Mouse (Mus musculus): Measurements from ENCODE around the gene Ugt1a2. TPM values are rescaled to one million over a fixed set of nuclear protein-coding genes. Genes with fewer than 3 reads are reported as not detected.

Ugt1a2 gene
- total RNA-seq, 1 experiment: not detected

- H3K4me1 ChIP-seq (ENCODE audit: control insufficient read depth in 2 of 2, insufficient read depth in 2 of 2, low read length in 2 of 2, poor library complexity in 1 of 2): no peaks in the 10 kb centered on the region
- no peaks in the 10 kb centered on the region for H3K36me3 ChIP-seq (ENCODE audit: control insufficient read depth, insufficient read depth, low read length, poor library complexity, severe bottlenecking)
- H3K9me3 ChIP-seq (ENCODE audit: control insufficient read depth, insufficient read depth, low read depth, low read length): no peaks in the 10 kb centered on the region
- H3K9ac ChIP-seq (ENCODE audit: insufficient read depth, low read depth, low read length, poor library complexity, severe bottlenecking): no peak overlapping the region
- H3K27ac ChIP-seq (ENCODE audit: insufficient read depth, low read depth, low read length, poor library complexity, severe bottlenecking): no peak overlapping the region
- no peak for TF ChIP-seq HCFC1 (IDR thresholded peaks at IDR 0.05; ENCODE audit: borderline replicate concordance, insufficient read depth, low read length)
- no peak for TF ChIP-seq CHD2 (IDR thresholded peaks at IDR 0.05; ENCODE audit: low read depth, low read length)
- no peak for TF ChIP-seq MAFK (IDR thresholded peaks at IDR 0.05; ENCODE audit: insufficient read depth, low read depth, low read length)
- no peak for TF ChIP-seq ZNF384 (IDR thresholded peaks at IDR 0.05; ENCODE audit: low read depth, low read length)
- TF ChIP-seq ZC3H11A (IDR thresholded peaks at IDR 0.05; ENCODE audit: borderline replicate concordance, low read depth, low read length): no peak
- in situ Hi-C loops (cut with MboI; ENCODE audit: low sequenced_read_pairs in 2 of 2, unreplicated experiment in 2 of 2): no loop called here
- no peak for DNase-seq (ENCODE audit: low read depth, low spot score)
- no peak overlapping the region for H3K4me3 ChIP-seq (ENCODE audit: insufficient read depth in 1 of 2, low read depth in 1 of 2, low read length in 2 of 2, poor library complexity in 1 of 2, severe bottlenecking in 1 of 2)
Observed at GRCm38 (mm10) chr1:88229986-88230385, 29.6 kb downstream of the Ugt1a2 start.

- no peak for TF ChIP-seq MAFK (IDR thresholded peaks at IDR 0.05; ENCODE audit: insufficient read depth, low read depth, low read length)
- TF ChIP-seq HCFC1 (IDR thresholded peaks at IDR 0.05; ENCODE audit: borderline replicate concordance, insufficient read depth, low read length): no peak
- TF ChIP-seq CHD2 (IDR thresholded peaks at IDR 0.05; ENCODE audit: low read depth, low read length): no peak
- TF ChIP-seq ZNF384 (IDR thresholded peaks at IDR 0.05; ENCODE audit: low read depth, low read length): no peak
- no peak for TF ChIP-seq ZC3H11A (IDR thresholded peaks at IDR 0.05; ENCODE audit: borderline replicate concordance, low read depth, low read length)
- no peaks in the 10 kb centered on the region for H3K4me1 ChIP-seq (ENCODE audit: control insufficient read depth in 2 of 2, insufficient read depth in 2 of 2, low read length in 2 of 2, poor library complexity in 1 of 2)
- in situ Hi-C loops (cut with MboI; ENCODE audit: low sequenced_read_pairs in 2 of 2, unreplicated experiment in 2 of 2): no loop called here
- H3K36me3 ChIP-seq (ENCODE audit: control insufficient read depth, insufficient read depth, low read length, poor library complexity, severe bottlenecking): no peaks in the 10 kb centered on the region
- no peak overlapping the region for H3K9ac ChIP-seq (ENCODE audit: insufficient read depth, low read depth, low read length, poor library complexity, severe bottlenecking)
- no peaks in the 10 kb centered on the region for H3K9me3 ChIP-seq (ENCODE audit: control insufficient read depth, insufficient read depth, low read depth, low read length)
- no peak overlapping the region for H3K27ac ChIP-seq (ENCODE audit: insufficient read depth, low read depth, low read length, poor library complexity, severe bottlenecking)
- no peak overlapping the region for H3K4me3 ChIP-seq (ENCODE audit: insufficient read depth in 1 of 2, low read depth in 1 of 2, low read length in 2 of 2, poor library complexity in 1 of 2, severe bottlenecking in 1 of 2)
- no peak for DNase-seq (ENCODE audit: low read depth, low spot score)
Observed at GRCm38 (mm10) chr1:88230421-88230820, 30.0 kb downstream of the Ugt1a2 start.

GRCm38 (mm10) chr1:88230981-88231802 lies 30.8 kb downstream of the Ugt1a2 start:
- H3K4me1 ChIP-seq (ENCODE audit: control insufficient read depth in 2 of 2, insufficient read depth in 2 of 2, low read length in 2 of 2, poor library complexity in 1 of 2): no peaks in the 10 kb centered on the region
- no peak overlapping the region for H3K4me3 ChIP-seq (ENCODE audit: insufficient read depth in 1 of 2, low read depth in 1 of 2, low read length in 2 of 2, poor library complexity in 1 of 2, severe bottlenecking in 1 of 2)
- H3K27ac ChIP-seq (ENCODE audit: insufficient read depth, low read depth, low read length, poor library complexity, severe bottlenecking): no peak overlapping the region
- TF ChIP-seq HCFC1 (IDR thresholded peaks at IDR 0.05; ENCODE audit: borderline replicate concordance, insufficient read depth, low read length) (no peak), CHD2 (IDR thresholded peaks at IDR 0.05; ENCODE audit: low read depth, low read length) (no peak), ZNF384 (IDR thresholded peaks at IDR 0.05; ENCODE audit: low read depth, low read length) (no peak), ZC3H11A (IDR thresholded peaks at IDR 0.05; ENCODE audit: borderline replicate concordance, low read depth, low read length) (no peak), MAFK (IDR thresholded peaks at IDR 0.05; ENCODE audit: insufficient read depth, low read depth, low read length) (no peak)
- no peak for DNase-seq (ENCODE audit: low read depth, low spot score)
- H3K9ac ChIP-seq (ENCODE audit: insufficient read depth, low read depth, low read length, poor library complexity, severe bottlenecking): no peak overlapping the region
- no peaks in the 10 kb centered on the region for H3K9me3 ChIP-seq (ENCODE audit: control insufficient read depth, insufficient read depth, low read depth, low read length)
- no peaks in the 10 kb centered on the region for H3K36me3 ChIP-seq (ENCODE audit: control insufficient read depth, insufficient read depth, low read length, poor library complexity, severe bottlenecking)
- in situ Hi-C loops (cut with MboI; ENCODE audit: low sequenced_read_pairs in 2 of 2, unreplicated experiment in 2 of 2): no loop called here

- H3K9me3 ChIP-seq (ENCODE audit: control insufficient read depth, insufficient read depth, low read depth, low read length): no peaks in the 10 kb centered on the region
- no peak overlapping the region for H3K9ac ChIP-seq (ENCODE audit: insufficient read depth, low read depth, low read length, poor library complexity, severe bottlenecking)
- no peaks in the 10 kb centered on the region for H3K36me3 ChIP-seq (ENCODE audit: control insufficient read depth, insufficient read depth, low read length, poor library complexity, severe bottlenecking)
- in situ Hi-C loops (cut with MboI; ENCODE audit: low sequenced_read_pairs in 2 of 2, unreplicated experiment in 2 of 2): no loop called here
- H3K4me1 ChIP-seq (ENCODE audit: control insufficient read depth in 2 of 2, insufficient read depth in 2 of 2, low read length in 2 of 2, poor library complexity in 1 of 2): no peaks in the 10 kb centered on the region
- no peak overlapping the region for H3K4me3 ChIP-seq (ENCODE audit: insufficient read depth in 1 of 2, low read depth in 1 of 2, low read length in 2 of 2, poor library complexity in 1 of 2, severe bottlenecking in 1 of 2)
- DNase-seq (ENCODE audit: low read depth, low spot score): no peak
- no peak overlapping the region for H3K27ac ChIP-seq (ENCODE audit: insufficient read depth, low read depth, low read length, poor library complexity, severe bottlenecking)
- TF ChIP-seq MAFK (IDR thresholded peaks at IDR 0.05; ENCODE audit: insufficient read depth, low read depth, low read length) (no peak), ZNF384 (IDR thresholded peaks at IDR 0.05; ENCODE audit: low read depth, low read length) (no peak), ZC3H11A (IDR thresholded peaks at IDR 0.05; ENCODE audit: borderline replicate concordance, low read depth, low read length) (no peak), CHD2 (IDR thresholded peaks at IDR 0.05; ENCODE audit: low read depth, low read length) (no peak), HCFC1 (IDR thresholded peaks at IDR 0.05; ENCODE audit: borderline replicate concordance, insufficient read depth, low read length) (no peak)
Observed at GRCm38 (mm10) chr1:88231803-88232499, 31.6 kb downstream of the Ugt1a2 start.

All from ES-E14 (cell line).